Mouse (Mus musculus): ENCODE results near the gene Hspb9.

DNA sequence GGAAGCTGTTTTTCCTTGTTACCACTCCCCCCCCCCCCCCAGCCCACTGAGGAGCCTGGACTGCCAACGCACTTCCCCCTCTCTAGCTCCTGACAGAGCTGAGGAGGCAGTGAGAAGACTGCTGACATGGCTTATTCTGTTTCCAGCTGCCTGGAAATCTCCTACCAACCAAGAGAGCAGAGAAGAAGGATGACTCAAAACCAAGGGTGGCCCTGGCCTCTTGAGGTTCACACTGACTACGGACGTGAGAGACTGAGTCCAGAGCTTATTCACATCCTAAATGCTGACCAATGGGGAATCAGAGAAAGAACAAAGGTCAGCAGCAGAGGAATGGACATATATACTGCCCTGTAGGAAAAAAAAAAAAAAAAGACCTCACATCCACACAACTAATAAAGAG, 5.7 kb downstream of the Hspb9 start:
- TF ChIP-seq GATA1 (IDR thresholded peaks at IDR 0.05; ENCODE audit: borderline replicate concordance, low read length) (no peak), FLI1 (IDR thresholded peaks at IDR 0.05; ENCODE audit: low read length) (no peak)

Data from megakaryocyte, embryonic 14.5 days (primary cell).